Mouse (Mus musculus) T-cell, adult 2 months (primary cell): ENCODE measurements around the gene Ndufaf2.

Experiments
- DNase-seq: peaks from one replicate; pipeline ENCODE4 v3.0.0; 2022; ENCODE audit warnings: low spot score

The Ndufaf2 gene

DNA sequence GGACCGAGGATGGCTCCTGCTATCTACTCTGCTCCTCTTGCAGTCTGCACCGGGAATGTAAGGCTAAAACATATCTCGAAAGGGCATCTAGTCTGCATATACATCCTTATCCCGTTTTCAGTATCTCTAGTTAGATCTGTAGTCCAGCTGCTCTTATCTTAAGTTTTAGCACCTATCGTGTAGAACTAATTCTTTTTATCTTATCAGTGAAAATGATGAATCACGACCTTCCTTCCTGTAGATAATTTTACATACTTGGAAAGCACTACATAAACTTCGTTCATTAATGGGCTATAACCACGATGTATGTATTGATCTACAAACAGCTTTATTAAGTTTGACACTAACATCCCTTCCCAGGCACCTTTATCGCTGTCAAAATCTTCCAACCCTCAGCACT, 118.5 kb downstream of the Ndufaf2 start:
- DNase-seq = no peak

DNA sequence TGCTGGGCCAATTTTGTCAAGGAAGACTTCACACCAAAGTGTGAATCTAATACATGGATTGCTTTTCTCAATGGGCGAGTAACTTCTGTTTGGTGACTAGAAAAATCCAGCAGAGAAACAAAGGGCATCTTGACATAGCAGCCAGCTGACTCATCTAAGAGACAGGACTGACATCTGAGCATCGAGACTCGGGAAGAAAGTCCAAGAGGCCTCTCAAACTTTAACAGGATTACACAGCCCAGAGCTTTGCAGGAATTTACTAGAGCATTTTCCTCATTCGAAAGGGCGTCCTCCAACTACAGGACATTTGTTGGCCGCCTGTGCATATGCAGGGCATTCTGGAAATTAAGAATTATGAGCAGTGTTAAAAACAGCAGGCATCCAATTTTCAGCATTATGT, 119.0 kb downstream of the Ndufaf2 start:
- no peak for DNase-seq

GRCm38 (mm10) chr13:108032789-108033188, 125.6 kb downstream of the Ndufaf2 start:
- no peak for DNase-seq

GRCm38 (mm10) chr13:108025802-108026201, 132.6 kb downstream of the Ndufaf2 start:
- DNase-seq = no peak

DNA sequence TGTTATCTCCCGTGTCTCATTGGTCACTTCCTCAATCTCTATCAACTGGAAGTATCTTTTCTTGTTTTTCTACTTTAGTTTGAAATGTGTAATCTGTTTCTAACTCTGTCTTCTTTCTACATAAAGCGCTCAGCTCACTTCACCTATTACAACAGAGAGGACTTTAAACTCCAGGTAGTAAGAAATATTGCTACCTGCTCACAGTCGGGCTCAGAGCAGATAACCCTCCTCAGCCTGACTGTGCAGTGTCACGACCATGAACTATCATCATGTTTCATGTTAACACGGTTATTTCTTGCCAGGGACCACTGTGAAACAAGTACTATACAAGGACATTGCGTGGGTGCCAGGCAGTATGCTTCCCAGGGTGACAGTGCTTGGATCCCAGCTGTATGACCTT, 141.1 kb downstream of the Ndufaf2 start:
- no peak for DNase-seq

- no peak for DNase-seq
Measured at GRCm38 (mm10) chr13:108015166-108015565, 143.3 kb downstream of the Ndufaf2 start.

GRCm38 (mm10) chr13:108013839-108014238, 144.6 kb downstream of the Ndufaf2 start:
- DNase-seq = no peak

- no peak for DNase-seq
Measured at GRCm38 (mm10) chr13:108013110-108013509, 145.3 kb downstream of the Ndufaf2 start.

GRCm38 (mm10) chr13:108007861-108008260, 150.6 kb downstream of the Ndufaf2 start:
- no peak for DNase-seq

DNA sequence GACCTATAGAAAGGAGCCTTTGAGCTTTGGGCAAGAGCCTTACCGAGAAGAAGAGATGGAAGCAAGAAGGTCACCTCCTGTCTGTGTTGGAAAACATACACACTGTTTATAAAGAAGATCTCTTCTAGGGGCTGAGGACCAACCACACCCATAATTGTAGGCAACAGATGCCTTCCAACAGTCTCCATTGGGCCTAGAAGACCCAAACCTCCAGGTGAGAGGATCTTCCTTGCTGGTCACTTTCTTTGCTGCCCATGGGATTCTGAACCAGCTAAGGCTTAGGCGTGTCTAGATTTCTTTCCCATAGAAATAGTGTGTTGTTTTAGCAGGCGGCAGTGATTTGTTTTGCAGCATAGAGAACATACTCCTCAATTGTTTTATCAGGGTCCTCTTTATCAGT, 162.1 kb downstream of the Ndufaf2 start:
- no peak for DNase-seq

DNA sequence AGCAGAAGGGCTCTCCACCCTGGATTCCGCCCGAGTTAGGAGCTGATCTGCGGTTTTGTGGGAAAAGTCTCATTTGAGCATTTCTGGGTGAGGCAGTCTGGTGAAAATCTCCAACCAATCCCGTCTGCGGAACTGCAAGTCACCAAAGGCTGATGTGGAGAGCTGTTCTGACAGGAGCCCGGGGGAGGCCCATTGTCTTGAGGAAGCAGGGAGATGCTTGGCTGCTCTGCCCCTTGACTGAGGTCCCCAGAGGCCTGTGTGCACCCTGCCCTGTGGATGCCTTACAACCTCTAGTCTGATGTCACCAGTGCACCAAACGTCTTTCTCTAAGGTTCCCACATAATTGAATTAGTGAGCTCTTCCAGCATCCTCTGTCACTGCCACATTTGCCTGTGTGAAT, 163.2 kb downstream of the Ndufaf2 start:
- DNase-seq = no peak

GRCm38 (mm10) chr13:107992573-107992972, 165.8 kb downstream of the Ndufaf2 start:
- no peak for DNase-seq

- no peak for DNase-seq
Measured at GRCm38 (mm10) chr13:107984641-107985040, 173.8 kb downstream of the Ndufaf2 start.

DNA sequence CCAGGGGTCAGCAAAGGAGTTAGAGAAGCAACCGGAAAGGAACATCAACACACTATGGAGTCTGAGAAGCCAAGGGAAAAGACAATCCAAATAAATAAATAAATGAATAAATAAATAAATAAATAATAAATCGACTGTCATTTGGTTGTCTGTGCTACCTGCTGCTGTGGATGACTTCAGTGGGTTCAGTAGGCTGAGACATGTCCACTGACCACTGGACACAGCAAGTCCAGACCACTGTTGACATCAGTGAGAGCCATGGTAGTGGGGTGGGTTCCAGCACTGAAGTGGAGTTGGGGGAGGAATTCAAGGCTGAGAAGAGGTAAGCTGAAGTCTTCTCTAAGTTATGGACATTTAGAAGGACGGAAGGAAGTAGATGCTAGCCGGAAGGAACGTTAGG, 174.2 kb downstream of the Ndufaf2 start:
- no peak for DNase-seq

- no peak for DNase-seq
Measured at GRCm38 (mm10) chr13:107983231-107983847, 175.1 kb downstream of the Ndufaf2 start.

- no peak for DNase-seq
Measured at GRCm38 (mm10) chr13:107979461-107979860, 179.0 kb downstream of the Ndufaf2 start.

- no peak for DNase-seq
Measured at GRCm38 (mm10) chr13:107976886-107977656, 181.4 kb downstream of the Ndufaf2 start.

DNA sequence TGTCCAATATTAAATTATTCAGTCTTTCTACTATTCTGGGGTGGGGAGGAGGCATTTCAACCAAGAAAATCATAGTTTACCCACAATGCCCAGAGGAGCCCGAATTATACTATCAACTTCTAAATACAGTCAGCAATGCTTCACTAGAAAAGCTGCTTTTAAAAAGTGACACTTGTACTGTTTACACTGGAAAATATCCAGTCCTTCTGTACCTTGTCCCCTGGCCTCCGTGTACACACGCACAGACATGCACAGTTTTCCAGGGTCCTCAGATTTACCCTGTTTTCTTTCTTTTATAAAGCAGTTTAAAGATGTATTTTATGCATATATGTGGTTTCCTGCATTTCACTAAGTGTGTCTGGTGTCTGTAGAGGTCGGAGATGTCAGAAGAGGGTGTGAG, 186.0 kb downstream of the Ndufaf2 start:
- no peak for DNase-seq

- no peak for DNase-seq
Measured at GRCm38 (mm10) chr13:107971868-107972267, 186.6 kb downstream of the Ndufaf2 start.

DNA sequence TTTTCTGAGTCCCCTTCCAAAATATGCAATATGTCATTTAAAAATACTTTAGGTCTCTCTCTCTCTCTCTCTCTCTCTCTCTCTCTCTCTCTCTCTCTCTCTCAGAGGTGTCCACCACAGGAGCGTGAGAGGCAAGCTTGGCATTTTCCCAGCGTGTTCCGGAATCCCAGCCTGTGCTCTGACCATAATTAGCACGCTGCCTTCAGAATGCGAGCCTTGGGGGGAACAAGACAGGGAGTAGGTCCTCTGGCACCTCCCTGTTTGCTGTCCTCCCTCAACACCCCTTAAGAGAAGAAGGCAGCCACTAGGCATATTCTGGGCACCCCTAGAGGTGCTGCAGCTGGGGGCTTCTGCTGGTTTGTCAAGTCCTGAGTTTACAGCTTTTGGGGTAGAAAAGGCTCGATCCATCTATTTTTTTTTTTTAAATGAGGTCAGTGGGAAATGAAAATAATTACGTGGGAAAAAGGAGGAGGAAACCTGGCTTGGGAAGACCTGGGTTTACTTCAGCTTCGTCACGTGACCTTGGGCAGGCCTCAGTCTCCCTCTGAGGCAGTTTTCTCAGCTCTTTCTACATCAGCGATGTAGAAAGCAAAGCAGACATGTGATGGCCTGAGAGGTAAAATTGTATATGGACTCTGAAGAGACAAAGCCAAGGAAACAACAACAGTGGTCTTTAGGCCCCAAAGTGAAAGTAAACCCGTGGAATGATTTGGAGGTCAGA, 187.8 kb downstream of the Ndufaf2 start:
- no peak for DNase-seq

- DNase-seq = no peak
Measured at GRCm38 (mm10) chr13:107969961-107970391, 188.4 kb downstream of the Ndufaf2 start.

- DNase-seq = no peak
Measured at GRCm38 (mm10) chr13:107964616-107965015, 193.8 kb downstream of the Ndufaf2 start.

DNA sequence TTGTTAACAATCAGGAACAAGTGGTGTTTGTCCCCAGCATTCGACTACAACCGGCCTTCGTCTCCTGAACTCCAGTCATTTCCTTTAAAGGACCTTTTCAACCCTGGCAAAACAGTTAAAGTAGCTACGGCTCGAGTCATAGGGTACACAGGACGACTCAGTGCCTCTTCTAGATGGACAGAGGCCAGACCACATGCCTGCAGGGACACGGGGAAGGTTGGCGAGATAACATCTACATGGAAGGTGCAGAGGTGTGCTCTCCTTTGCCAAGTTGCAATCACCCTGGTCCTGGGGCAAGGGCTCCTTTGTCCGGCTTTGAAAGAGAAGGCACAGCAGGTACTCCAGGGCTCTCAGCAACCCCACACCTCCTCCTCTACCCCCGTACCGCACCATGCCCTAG, 195.0 kb downstream of the Ndufaf2 start:
- DNase-seq = no peak
